Mouse (Mus musculus) midbrain, embryonic 11.5 days (tissue): ENCODE measurements around the gene Snn. TPM values are rescaled to one million over a fixed set of nuclear protein-coding genes. Genes with fewer than 3 reads are reported as not detected.

ENCODE experiments used
- ATAC-seq: fragments of 200-750 bp; cut with Nextera tagmentation; 2 replicates; pipeline ENCODE4 v1.8.0; 2017; ENCODE audit warnings: moderate TSS enrichment, moderate library complexity; ENCODE audit not compliant: low FRiP score
- DNase-seq: peaks from one replicate; pipeline ENCODE4 v3.0.0; 2015; ENCODE audit warnings: low spot score; ENCODE audit errors: missing footprints
- H3K27ac ChIP-seq: fragments of 300-500 bp; sonication (generic); 2 replicates; pipeline ENCODE4 v1.5.1; 2014; ENCODE audit warnings: low read depth, low read length
- H3K27me3 ChIP-seq: fragments of 300-500 bp; sonication (generic); 2 replicates; pipeline ENCODE4 v1.6.1; 2014; ENCODE audit warnings: mild to moderate bottlenecking, low read length, moderate library complexity, mixed read lengths; ENCODE audit not compliant: control insufficient read depth, insufficient read depth
- H3K36me3 ChIP-seq: fragments of 300-500 bp; sonication (generic); 2 replicates; pipeline ENCODE4 v1.6.1; 2014; ENCODE audit warnings: mild to moderate bottlenecking, low read length, moderate library complexity, mixed read lengths; ENCODE audit not compliant: control insufficient read depth, insufficient read depth
- H3K4me1 ChIP-seq: fragments of 300-500 bp; sonication (generic); 2 replicates; pipeline ENCODE4 v1.6.1; 2014; ENCODE audit warnings: low read length; ENCODE audit not compliant: control insufficient read depth, insufficient read depth
- H3K4me2 ChIP-seq: fragments of 300-500 bp; sonication (generic); 2 replicates; pipeline ENCODE4 v1.6.1; 2014; ENCODE audit warnings: mild to moderate bottlenecking, moderate library complexity
- H3K4me3 ChIP-seq: fragments of 300-500 bp; sonication (generic); 2 replicates; pipeline ENCODE4 v1.5.1; 2014; ENCODE audit warnings: low read depth, low read length
- H3K9ac ChIP-seq: fragments of 300-500 bp; sonication (generic); 2 replicates; pipeline ENCODE4 v1.6.1; 2014; ENCODE audit warnings: low read length
- H3K9me3 ChIP-seq: fragments of 300-500 bp; sonication (generic); 2 replicates; pipeline ENCODE4 v1.6.1; 2016; ENCODE audit warnings: low read length; ENCODE audit not compliant: control insufficient read depth
- WGBS: fragments of 180-500 bp; shearing (Covaris S2); extraction: QIAGEN DNeasy Blood & Tissue Kit; methylation state at CpG from one replicate; pipeline ENCODE4 v1.1.7; 2014; 5-methylcytosine and 5-hydroxymethylcytosine counted together
- polyA plus RNA-seq: library from polyadenylated mRNA; unstranded; fragments of >200 nt; fragmentation: Nextera tagmentation; extraction: Ambion mirVana; gene quantifications from 2 replicates; pipeline ENCODE4 v1.2.1, GENCODE M21; 2014

Gene Snn
- polyA plus RNA-seq, 1 experiment from 2014 or later, result 110 TPM

GRCm38 (mm10) chr16:11124110-11124509, 63.4 kb downstream of the Snn start:
- Histone ChIP-seq H3K36me3 (peaks cover 4% of the 10 kb centered on the region; the same call in 1 of the 2 replicates), H3K27me3 (no peaks in the 10 kb centered on the region), H3K27ac (no peak overlapping the region), H3K4me1 (no peaks in the 10 kb centered on the region), H3K9me3 (no peaks in the 10 kb centered on the region), H3K4me3 (no peak overlapping the region), H3K4me2 (no peak overlapping the region), H3K9ac (no peak overlapping the region)
- ATAC-seq (no peak), DNase-seq (no peak)
- WGBS, result 89% methylated on average over 1 of the region's 1 CpGs

Other genes starting within 250 kb of the Snn start
- not detected in 2 replicates for gene Gm11172, start 248.0 kb upstream of the Snn start, polyA plus RNA-seq
- 2.3 and 2.9 TPM in 2 replicates for gene Rmi2, start 225.9 kb upstream of the Snn start, polyA plus RNA-seq
- 61.8 and 63.4 TPM in 2 replicates for gene Litaf, start 5.2 kb downstream of the Snn start, polyA plus RNA-seq
- gene Txndc11, start 73.7 kb downstream of the Snn start, polyA plus RNA-seq, result 27.3 and 31.0 TPM in 2 replicates
- 82.2 and 87.5 TPM in 2 replicates for gene Zc3h7a, start 115.4 kb downstream of the Snn start, polyA plus RNA-seq
- gene Rsl1d1, start 142.4 kb downstream of the Snn start, polyA plus RNA-seq, result 276 and 303 TPM in 2 replicates
- 87.6 and 95.2 TPM in 2 replicates for gene Gspt1, start 193.4 kb downstream of the Snn start, polyA plus RNA-seq